Mouse (Mus musculus) hindlimb bud, embryonic 11.5 days (tissue): Measurements from ENCODE around the gene Rhbdd2.

Experiments
- DNase-seq: peaks from one replicate; pipeline ENCODE4 v3.0.0-alpha.2; 2012; ENCODE audit warnings: low read depth, low spot score; ENCODE audit errors: extremely low spot score

The Rhbdd2 gene

DNA sequence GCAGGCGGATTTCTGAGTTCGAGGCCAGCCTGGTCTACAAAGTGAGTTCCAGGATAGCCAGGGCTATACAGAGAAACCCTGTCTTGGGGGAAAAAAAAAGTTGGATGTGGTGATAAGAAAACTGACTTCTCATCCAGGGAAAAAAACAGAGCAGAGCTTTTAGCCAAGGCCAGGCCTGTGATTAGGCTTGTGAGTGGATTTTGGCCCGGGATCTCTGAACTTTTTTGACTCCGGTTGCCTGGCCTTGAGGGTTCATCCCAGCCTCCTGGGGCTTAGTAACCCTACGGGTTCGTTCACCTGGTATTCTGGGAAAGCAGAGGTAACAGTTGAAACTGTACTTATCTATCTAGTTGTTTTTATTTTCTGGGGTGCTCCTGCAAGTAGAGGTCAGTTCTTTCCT, 46.1 kb downstream of the Rhbdd2 start:
- DNase-seq, result no peak

DNA sequence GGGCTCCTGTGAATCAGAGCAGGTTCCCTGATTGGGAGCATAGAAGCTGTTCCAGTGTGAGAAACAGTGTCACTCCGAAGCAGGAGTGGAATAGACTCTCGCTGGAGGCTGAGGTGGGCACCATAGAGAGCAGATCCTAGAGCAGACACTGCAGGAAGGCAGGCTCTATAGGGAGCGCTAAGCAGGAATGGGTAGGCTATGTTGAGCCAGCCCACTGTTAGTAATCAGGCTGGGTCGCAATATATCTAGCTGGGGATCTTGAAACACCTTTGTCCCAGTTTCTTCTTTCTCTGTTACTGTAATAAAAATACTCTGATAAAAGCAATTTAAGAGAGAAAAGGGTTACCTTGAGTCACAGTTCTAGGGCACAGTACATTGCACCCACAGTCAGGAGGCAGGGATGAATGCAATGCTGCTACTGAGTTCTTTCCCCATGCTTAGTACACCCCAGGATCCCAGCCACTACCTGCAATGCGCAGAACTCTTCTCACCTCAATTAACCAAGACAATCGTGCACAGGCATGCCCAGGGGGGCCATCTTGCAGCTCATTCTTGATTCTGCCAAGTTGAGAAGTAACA, 48.6 kb downstream of the Rhbdd2 start:
- no peak for DNase-seq

GRCm38 (mm10) chr5:135682009-135682408, 49.6 kb downstream of the Rhbdd2 start:
- no peak for DNase-seq

DNA sequence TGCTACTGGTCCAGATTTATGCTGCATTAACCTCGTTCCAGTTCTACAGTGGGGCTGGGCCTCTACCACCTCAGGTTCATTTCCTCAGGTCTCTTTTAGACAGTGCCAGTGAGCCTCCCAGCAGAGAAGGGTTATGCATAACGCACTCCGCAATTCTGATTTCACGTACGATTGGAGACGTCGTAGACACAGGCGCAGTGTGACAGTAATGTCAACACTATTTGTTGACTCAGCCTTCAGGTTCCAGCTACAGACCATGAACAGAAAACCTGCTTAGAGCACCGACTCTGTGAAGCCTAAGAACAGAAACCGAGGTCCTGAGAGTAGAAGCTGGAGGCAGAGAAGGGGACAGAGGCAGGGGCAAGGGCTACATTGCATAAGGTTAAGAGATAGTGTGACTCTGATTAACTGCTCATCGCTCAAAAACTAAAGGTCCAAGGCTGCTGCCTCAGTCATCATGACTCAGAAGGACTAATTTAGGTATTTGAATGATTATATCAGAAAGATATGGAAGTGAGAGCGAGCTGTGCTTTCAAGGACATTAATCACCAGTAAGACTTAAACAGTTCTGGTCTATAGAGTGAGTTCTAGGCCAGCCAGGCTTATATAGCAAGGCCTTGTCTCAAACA, 50.6 kb downstream of the Rhbdd2 start:
- no peak for DNase-seq

DNA sequence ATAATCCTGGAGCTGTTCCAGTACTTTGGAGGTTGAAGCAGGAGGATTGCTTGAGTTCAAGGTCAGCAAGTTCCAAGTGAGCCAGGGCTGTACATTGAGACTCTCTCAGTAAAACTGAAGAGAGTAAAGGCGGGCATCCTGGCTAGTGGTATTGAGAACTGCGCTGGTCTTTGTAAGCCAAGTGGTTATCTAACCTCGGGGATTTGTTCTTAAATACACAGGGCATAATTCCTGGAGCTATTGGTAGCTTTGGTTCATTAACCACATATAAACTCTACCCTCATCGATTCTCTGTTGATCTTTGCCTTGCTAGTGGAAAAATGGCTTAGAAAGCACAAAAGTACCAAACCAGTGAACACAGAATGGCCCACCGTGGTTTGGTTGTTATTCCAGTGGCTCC, 58.0 kb downstream of the Rhbdd2 start:
- DNase-seq, result no peak

DNA sequence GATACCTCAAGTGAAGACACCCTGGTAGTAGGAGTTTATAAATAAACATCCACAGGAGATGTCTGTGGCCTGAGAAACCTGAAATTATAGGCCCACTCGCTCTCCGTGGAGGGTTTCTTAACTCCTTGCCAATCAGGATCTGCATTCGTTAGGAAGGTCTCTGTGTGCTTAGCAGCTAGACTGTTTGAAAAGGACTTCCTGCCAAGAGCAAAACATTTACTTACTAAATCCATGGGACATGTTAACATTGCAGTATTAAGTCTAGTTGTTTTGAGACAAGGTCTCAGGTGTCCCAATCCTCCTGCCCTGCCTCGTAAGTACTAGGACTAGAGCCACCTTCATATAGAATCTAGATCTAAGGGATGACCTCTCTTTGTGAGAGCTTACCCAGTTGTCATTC, 58.8 kb downstream of the Rhbdd2 start:
- DNase-seq, result no peak

- DNase-seq, result no peak
These were observed 60.9 kb downstream of the Rhbdd2 start for GRCm38 (mm10) chr5:135693281-135693853.

DNA sequence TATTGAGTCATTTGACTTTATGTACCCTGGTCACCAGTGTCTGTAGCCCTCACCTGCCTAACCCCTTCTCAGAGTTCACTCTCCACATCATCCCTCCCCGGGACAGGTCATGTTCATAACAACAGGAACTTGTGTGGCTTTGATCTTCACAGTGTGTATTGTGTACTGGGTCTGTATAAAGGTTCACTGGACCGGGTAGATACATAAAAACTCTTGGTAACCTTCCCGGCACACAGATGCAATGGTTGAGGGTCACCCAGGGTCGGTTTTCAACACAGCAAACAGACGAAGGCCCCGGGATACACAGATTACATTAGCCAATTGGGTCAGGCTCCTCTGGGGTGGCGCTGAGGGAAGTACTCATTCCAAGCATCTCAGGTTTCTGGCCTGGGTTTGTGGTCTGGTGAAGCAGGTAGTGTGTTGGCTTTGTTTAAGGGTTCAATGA, 62.9 kb downstream of the Rhbdd2 start:
- DNase-seq, result no peak
